Mouse (Mus musculus) heart, embryonic 12.5 days (tissue): ENCODE measurements around the gene Ppp1r13b. TPM values are rescaled to one million over a fixed set of nuclear protein-coding genes. Genes with fewer than 3 reads are reported as not detected.
"Not testable (repeated sequence)": the region's sequence is repeated elsewhere in the genome, so short reads cannot be mapped to it uniquely, and the experiment has no call there.

Experiments
- ATAC-seq: fragments of 200-750 bp; cut with Nextera tagmentation; 2 replicates; pipeline ENCODE4 v1.8.0; 2017; ENCODE audit warnings: moderate TSS enrichment, moderate library complexity; ENCODE audit not compliant: insufficient number of reproducible peaks, low FRiP score
- H3K27ac ChIP-seq: fragments of 300-500 bp; sonication (generic); 2 replicates; pipeline ENCODE4 v1.5.1; 2016; ENCODE audit warnings: mild to moderate bottlenecking, moderate library complexity; ENCODE audit not compliant: poor library complexity, severe bottlenecking
- H3K27me3 ChIP-seq: fragments of 300-500 bp; sonication (generic); replicated peaks from 2 replicates; pipeline ENCODE4 v1.6.1; 2016; ENCODE audit warnings: mild to moderate bottlenecking, moderate library complexity
- H3K36me3 ChIP-seq: fragments of 300-500 bp; sonication (generic); 2 replicates; pipeline ENCODE4 v1.6.1; 2016; ENCODE audit warnings: mild to moderate bottlenecking, moderate library complexity
- H3K4me1 ChIP-seq: fragments of 300-500 bp; sonication (generic); replicated peaks from 2 replicates; pipeline ENCODE4 v1.6.1; 2016; ENCODE audit warnings: mild to moderate bottlenecking
- H3K4me2 ChIP-seq: fragments of 300-500 bp; sonication (generic); 2 replicates; pipeline ENCODE4 v1.6.1; 2016; ENCODE audit warnings: mild to moderate bottlenecking, moderate library complexity
- H3K4me3 ChIP-seq: fragments of 300-500 bp; sonication (generic); 2 replicates; pipeline ENCODE4 v1.5.1; 2016; ENCODE audit warnings: mild to moderate bottlenecking
- H3K9ac ChIP-seq: fragments of 300-500 bp; sonication (generic); 2 replicates; pipeline ENCODE4 v1.6.1; 2016; ENCODE audit warnings: mild to moderate bottlenecking, moderate library complexity
- H3K9me3 ChIP-seq: fragments of 300-500 bp; sonication (generic); replicated peaks from 2 replicates; pipeline ENCODE4 v1.6.1; 2016; ENCODE audit warnings: mild to moderate bottlenecking, moderate library complexity
- WGBS: fragments of 180-500 bp; shearing (Covaris S2); methylation state at CpG from one replicate; pipeline ENCODE4 v1.1.7; 2016; 5-methylcytosine and 5-hydroxymethylcytosine counted together
- polyA plus RNA-seq: library from polyadenylated mRNA; unstranded; fragments of >200 nt; fragmentation: Nextera tagmentation; extraction: Ambion mirVana; gene quantifications from 2 replicates; pipeline ENCODE4 v1.2.1, GENCODE M21; 2016

Ppp1r13b gene
- 17.9 and 19.8 TPM in 2 replicates for polyA plus RNA-seq

DNA sequence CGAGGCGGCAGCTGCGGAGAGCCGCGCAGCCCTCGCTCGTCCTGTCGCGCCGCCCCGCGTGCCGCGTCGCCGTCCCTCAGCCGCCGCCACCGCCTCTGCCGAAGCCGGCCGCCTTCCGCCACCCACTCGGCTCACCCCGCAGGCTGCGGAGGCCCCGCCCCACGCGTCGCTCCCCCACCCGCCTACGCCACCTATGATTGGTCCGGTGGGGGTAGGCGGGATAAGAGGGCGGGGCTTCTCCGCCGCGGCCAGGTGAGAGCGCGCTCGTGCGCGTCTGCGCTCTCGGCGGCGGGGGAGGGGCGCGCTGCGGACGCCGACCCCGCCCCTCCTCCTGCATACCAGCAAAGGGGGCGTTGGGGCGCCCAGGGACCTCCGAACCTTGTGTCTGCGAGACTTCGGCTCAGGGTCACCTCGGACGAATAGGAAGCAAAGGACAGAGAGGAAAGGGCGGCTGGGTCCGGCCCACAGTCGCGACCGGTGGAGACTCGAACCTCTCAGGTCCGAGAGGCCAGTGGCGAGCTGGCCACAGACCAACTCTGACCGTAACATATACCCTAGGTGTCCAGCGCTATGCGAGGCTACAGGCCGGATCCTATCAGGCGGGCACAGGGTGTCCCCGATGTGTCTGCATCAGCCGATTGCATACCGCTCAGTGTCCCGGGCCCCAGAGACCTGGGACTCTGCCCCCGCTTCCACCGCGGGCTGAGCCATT lies at the start of gene Ppp1r13b:
Ppp1r13b (minus strand) TSS at position 141 of the 712 bp plus-strand sequence.
- H3K27ac ChIP-seq: peak within 1 kb of the TSS; percentile 91
- H3K4me3 ChIP-seq: peak within 1 kb of the TSS; percentile 83
- H3K4me1 ChIP-seq: peaks cover 9% of the 10 kb centered on the region; the same call in 1 of the 2 replicates
- peaks cover 5% of the 10 kb centered on the region; the same call in 1 of the 2 replicates for H3K27me3 ChIP-seq
- WGBS: under 1% methylated on average over 80 of the region's 80 CpGs
- H3K9me3 ChIP-seq: no peaks in the 10 kb centered on the region
- ATAC-seq: peak; percentile 99
- peak within 1 kb of the TSS; percentile 91 for H3K9ac ChIP-seq
- peak within 1 kb of the TSS; percentile 87 for H3K4me2 ChIP-seq
- H3K36me3 ChIP-seq: no peaks in the 10 kb centered on the region

DNA sequence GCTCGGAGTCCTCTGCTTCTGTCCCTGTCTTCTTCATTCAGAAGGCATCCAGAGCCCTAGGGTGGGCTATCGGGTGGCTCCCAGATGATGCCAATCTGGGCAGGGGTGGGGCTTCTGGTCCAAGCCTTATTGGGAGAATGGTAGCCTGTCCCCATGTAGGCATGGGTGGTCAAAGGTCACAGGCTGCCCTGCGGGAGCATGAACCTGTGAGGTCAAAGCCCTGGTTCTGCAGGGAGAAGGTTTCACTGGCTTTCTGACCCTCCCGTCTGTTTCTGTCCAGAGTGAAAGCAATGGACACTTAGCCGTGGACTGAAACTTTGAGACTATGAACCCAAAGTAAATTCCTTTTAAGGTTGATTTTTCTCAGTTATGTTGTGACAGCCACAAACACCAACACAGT lies 48.3 kb upstream of the Ppp1r13b start:
- Histone ChIP-seq H3K27ac (no peak overlapping the region), H3K9ac (no peak overlapping the region), H3K36me3 (peaks cover 21% of the 10 kb centered on the region), H3K9me3 (0 out of 2 replicates have a peak, but pooled peaks cover 5% of the 10 kb centered on the region), H3K4me3 (no peak overlapping the region), H3K4me2 (no peak overlapping the region), H3K4me1 (peaks cover 5% of the 10 kb centered on the region; the same call in 1 of the 2 replicates), H3K27me3 (no peaks in the 10 kb centered on the region)
- 83% methylated on average over 5 of the region's 5 CpGs for WGBS
- no peak for ATAC-seq

DNA sequence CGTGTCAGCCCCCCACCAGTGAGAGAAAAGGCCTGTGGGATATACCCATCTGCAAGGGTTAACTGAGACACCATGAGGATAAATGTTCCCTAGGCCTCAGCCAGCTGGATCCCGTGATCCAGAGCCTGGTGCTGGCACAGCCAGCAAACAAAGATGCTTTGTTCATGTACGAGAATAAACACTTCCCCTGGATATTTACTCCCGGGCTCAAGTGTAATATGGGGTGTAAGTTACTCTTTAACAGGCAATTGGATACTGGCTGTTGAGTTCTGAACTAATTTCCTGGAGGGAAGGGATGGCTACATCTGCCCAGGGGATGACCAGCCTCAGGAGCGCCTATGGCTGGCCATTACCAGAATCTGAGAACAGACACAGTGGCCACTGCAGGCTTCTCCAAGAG lies 43.8 kb upstream of the Ppp1r13b start:
- Histone ChIP-seq H3K9me3 (no peaks in the 10 kb centered on the region), H3K9ac (no peak overlapping the region), H3K27me3 (no peaks in the 10 kb centered on the region), H3K27ac (no peak overlapping the region), H3K4me3 (no peak overlapping the region), H3K4me2 (no peak overlapping the region), H3K36me3 (no peaks in the 10 kb centered on the region), H3K4me1 (no peaks in the 10 kb centered on the region)
- 67% methylated on average over 5 of the region's 5 CpGs for WGBS
- ATAC-seq: no peak

DNA sequence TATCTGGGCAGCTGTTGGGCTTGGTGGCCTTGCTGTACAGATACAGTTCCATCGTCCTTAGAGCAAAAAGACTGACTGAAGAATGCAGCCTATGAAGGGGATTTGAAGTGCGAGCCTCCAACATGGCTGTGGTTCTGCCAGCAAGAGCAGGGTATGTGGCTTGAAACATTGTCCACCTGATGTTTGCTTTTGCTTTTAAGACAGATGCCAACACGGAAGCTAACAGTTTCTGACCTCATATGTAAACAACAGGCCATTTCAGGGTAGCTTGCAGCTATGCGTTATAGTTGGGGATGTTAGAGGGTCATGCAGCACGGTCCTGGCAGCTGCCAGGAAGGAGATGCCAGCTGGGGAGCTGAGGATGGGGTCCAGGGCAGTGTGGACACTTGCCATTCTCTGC lies 42.6 kb upstream of the Ppp1r13b start:
- no peak overlapping the region; the same call in 1 of the 2 replicates for H3K9ac ChIP-seq
- no peaks in the 10 kb centered on the region for H3K36me3 ChIP-seq
- peaks cover 8% of the 10 kb centered on the region for H3K4me1 ChIP-seq
- WGBS: 64% methylated on average over 5 of the region's 5 CpGs
- no peaks in the 10 kb centered on the region for H3K27me3 ChIP-seq
- no peak overlapping the region for H3K4me3 ChIP-seq
- no peak overlapping the region for H3K27ac ChIP-seq
- no peak for ATAC-seq
- H3K9me3 ChIP-seq: no peaks in the 10 kb centered on the region
- H3K4me2 ChIP-seq: no peak overlapping the region

DNA sequence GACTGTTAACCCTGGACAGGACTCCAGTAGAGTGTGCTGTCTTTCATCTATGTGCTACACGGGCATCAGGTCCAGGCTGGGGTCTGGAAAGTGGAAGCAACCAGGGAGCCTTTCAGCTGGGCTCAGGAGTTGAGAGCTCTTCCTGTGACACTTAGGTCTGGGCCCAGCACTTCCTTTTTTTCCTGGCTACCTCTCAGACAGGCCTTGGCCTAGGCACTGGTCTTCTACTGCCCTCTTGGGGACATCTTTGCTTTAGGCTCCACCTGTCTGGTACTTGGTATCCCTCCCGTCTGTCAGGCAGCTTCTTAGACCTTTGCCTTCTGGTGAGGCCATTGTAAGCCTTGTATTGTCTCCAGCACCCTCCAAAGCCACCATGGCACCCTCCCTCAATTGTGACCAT lies 38.8 kb upstream of the Ppp1r13b start:
- no peaks in the 10 kb centered on the region for H3K9me3 ChIP-seq
- peak overlapping the region; percentile 80 for H3K27ac ChIP-seq
- H3K4me1 ChIP-seq: peaks cover 31% of the 10 kb centered on the region
- ATAC-seq: no peak
- H3K36me3 ChIP-seq: no peaks in the 10 kb centered on the region
- no peak overlapping the region for H3K9ac ChIP-seq
- H3K4me3 ChIP-seq: no peak overlapping the region
- H3K4me2 ChIP-seq: no peak overlapping the region
- H3K27me3 ChIP-seq: no peaks in the 10 kb centered on the region
- WGBS: 13% methylated on average over 2 of the region's 2 CpGs

DNA sequence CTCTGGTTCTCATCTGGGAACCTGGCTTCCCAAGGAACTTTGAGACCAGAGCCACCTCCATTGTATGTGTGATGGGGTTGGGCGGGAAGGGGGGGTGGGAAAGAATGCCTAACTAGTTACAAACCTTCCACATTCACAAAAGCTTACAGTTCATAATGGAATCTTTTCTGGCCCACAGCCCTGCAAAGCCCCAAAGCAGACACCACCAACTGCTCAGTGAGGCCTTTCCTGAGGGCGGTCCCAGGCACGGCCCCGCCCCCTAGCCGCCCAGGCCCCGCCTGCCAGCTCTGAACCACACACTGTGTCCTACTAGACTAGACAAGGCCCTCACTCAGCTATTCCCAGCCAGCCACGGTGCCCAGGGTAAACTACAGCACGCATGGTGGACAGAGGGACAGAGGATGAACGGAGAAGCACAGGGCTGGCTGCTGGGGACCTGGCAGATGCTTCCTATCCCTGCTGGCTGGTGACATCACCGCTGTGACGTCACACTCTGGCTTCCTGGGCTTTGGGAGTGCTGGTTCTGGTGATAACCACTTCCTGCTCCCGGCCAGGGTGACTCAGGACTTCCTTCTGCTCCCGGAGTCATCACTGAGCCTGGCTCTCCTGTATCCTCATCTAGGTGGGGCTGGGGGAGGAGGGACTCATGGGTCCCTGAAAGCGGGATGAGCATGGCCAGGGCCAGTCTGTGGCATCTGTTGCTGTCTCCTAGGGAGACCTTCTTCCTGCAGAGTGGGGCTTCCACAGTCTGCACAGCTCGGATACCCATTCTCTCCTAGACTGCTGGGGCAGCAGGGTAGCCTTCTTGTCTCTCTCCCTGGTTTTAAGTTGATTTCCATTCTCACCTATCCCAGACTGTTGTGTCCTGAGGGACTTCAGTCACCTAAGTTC lies 38.1 kb upstream of the Ppp1r13b start:
- ATAC-seq: peak; percentile 77
- H3K27me3 ChIP-seq, H3K9ac ChIP-seq, H3K36me3 ChIP-seq, H3K9me3 ChIP-seq, H3K4me3 ChIP-seq: not testable (repeated sequence)
- peaks cover 31% of the 10 kb centered on the region for H3K4me1 ChIP-seq
- H3K4me2 ChIP-seq: peak overlapping the region; percentile 11; the same call in 1 of the 2 replicates
- H3K27ac ChIP-seq: peak overlapping the region; percentile 92
- WGBS: 42% methylated on average over 12 of the region's 15 CpGs

DNA sequence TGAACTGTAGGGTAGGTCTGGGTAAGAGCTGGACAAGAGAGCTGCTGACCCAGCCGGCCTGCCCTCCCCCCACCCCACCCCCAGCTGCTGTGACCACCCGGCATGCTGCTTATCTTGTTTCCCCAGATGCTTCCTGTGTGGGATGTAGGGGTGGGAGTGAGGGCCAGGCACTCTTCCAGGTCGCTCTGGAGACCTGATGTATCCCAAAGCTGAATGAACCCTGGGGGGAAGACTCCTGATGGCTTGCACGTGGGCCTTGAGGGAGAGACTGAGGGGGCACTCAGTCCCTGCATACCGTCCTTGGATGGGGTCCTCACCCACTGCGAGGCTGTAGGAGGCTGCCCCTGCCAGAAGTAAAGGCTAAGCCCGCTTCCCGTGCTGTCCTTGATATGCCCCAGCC lies 37.2 kb upstream of the Ppp1r13b start:
- Histone ChIP-seq H3K4me1 (peaks cover 31% of the 10 kb centered on the region), H3K27ac (peak overlapping the region; percentile 92), H3K9me3 (no peaks in the 10 kb centered on the region), H3K27me3 (no peaks in the 10 kb centered on the region), H3K4me2 (peak overlapping the region; percentile 11), H3K9ac (no peak overlapping the region), H3K36me3 (no peaks in the 10 kb centered on the region), H3K4me3 (no peak overlapping the region)
- peak; percentile 76 for ATAC-seq
- 12% methylated on average over 8 of the region's 8 CpGs for WGBS

DNA sequence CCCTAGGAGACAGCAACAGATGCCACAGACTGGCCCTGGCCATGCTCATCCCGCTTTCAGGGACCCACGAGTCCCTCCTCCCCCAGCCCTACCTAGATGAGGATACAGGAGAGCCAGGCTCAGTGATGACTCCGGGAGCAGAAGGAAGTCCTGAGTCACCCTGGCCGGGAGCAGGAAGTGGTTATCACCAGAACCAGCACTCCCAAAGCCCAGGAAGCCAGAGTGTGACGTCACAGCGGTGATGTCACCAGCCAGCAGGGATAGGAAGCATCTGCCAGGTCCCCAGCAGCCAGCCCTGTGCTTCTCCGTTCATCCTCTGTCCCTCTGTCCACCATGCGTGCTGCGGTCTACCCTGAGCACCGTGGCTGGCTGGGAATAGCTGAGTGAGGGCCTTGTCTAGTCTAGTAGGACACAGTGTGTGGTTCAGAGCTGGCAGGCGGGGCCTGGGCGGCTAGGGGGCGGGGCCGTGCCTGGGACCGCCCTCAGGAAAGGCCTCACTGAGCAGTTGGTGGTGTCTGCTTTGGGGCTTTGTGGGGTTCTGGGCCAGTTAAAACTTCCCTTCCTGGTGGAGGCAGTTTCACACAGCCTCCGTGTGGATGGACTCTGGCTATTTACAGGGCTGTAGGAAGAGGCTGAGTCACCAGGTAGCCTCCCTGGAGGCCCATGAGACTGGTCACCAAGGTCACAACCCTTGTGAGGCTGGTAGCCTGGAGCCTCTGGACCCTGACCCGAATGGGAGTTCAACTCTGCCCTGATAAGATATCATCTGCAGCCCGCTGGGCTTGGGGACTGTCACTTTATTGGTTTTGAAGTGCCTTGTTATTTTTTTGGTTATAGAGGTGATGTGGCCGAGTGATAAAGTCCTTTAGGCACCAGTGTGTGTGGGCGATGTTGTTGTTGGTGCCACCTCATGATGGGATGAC lies 36.4 kb upstream of the Ppp1r13b start:
- H3K9me3 ChIP-seq, H3K27me3 ChIP-seq, H3K9ac ChIP-seq, H3K36me3 ChIP-seq: not testable (repeated sequence)
- peak overlapping the region; percentile 92 for H3K27ac ChIP-seq
- H3K4me3 ChIP-seq: peak overlapping the region; percentile 24
- peak overlapping the region; percentile 53 for H3K4me2 ChIP-seq
- H3K4me1 ChIP-seq: peaks cover 35% of the 10 kb centered on the region
- ATAC-seq: peak; percentile 75
- 36% methylated on average over 18 of the region's 20 CpGs for WGBS

DNA sequence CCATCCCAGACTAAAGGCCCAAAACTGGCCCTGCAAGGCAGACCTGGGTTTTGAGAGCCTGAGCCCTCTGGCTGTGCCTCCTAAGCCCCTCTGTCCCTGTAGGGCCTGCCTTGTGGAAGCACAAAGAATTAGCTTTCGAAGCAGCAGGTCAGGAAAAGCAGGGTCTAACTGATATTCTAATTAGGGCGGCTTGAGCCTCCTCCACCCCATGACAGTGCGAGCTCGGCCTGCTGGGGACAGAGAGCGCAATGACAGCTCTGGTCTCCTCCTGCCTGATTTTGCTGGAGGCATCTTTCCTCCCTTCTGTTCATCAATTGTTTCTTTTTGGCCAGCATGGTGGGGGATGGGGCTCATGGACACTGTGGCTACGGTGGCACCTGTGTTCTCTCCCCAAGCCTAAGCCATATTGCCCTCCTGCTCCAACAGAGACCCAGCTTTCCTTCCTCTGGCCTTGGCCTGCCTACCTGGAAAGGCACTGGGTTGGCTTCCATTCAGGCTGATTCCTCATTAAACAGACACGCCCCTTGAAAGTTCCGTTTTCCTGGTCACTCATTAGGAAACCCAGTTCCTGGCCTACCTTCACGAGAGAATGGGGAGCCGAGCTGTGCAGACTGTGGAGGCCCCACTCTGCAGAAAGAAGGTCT lies 35.6 kb upstream of the Ppp1r13b start:
- H3K27ac ChIP-seq: peak overlapping the region; percentile 71
- peak; percentile 22; the same call in 1 of the 2 replicates for ATAC-seq
- no peaks in the 10 kb centered on the region for H3K9me3 ChIP-seq
- H3K4me2 ChIP-seq: peak overlapping the region; percentile 53
- no peaks in the 10 kb centered on the region for H3K36me3 ChIP-seq
- H3K4me3 ChIP-seq: peak overlapping the region; percentile 24
- no peaks in the 10 kb centered on the region for H3K27me3 ChIP-seq
- peaks cover 43% of the 10 kb centered on the region for H3K4me1 ChIP-seq
- WGBS: 59% methylated on average over 10 of the region's 10 CpGs
- peak overlapping the region; percentile 53; the same call in 1 of the 2 replicates for H3K9ac ChIP-seq

DNA sequence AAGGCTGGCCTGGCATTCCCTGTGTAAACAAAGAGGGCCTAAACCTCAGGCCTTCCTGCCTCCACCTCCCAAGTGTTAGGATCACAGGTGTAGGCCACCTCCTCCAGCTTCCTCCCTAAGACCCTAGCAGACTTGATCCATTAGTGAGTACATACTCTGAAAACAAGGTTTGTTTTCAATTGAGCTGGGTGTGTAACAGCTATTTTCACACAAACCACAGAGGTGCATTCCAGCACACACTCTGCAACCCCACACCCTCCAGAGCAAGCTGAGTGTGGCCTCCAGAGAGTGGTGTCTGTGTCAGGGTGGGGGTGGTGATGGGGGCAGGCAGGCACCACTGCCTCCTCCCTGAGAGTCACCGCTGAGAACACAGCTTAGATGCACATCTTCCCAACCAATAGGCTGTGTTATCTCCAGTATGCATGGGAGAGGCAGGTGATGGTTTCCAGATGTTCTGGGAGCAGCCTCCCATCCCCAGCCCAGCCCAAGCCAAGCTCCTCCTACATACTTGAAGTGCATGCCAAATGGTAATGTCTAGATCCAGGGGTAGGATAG lies 30.8 kb upstream of the Ppp1r13b start:
- Histone ChIP-seq H3K36me3 (no peaks in the 10 kb centered on the region), H3K9me3 (no peaks in the 10 kb centered on the region), H3K9ac (no peak overlapping the region), H3K4me2 (no peak overlapping the region), H3K4me3 (no peak overlapping the region), H3K27me3 (no peaks in the 10 kb centered on the region), H3K4me1 (peaks cover 52% of the 10 kb centered on the region), H3K27ac (peak overlapping the region; percentile 26; the same call in 1 of the 2 replicates)
- ATAC-seq: 0 out of 2 replicates have a peak, but pooled peaks have one; percentile 16
- WGBS: 8% methylated on average over 1 of the region's 1 CpGs
